Mouse (Mus musculus) lung, adult 2 months (tissue): Measurements from ENCODE around the gene Ucma.

Experiments used
- CTCF ChIP-seq: fragments of 200-500 bp; IDR thresholded peaks from 2 replicates; pipeline ENCODE4 v1.5.1; 2011; ENCODE audit warnings: mild to moderate bottlenecking, low read length, control low read depth; ENCODE audit not compliant: insufficient read depth
- POLR2A ChIP-seq: fragments of 200-500 bp; IDR thresholded peaks from 2 replicates; pipeline ENCODE4 v1.6.1; 2011; ENCODE audit warnings: low read depth, mild to moderate bottlenecking, control low read depth, low read length, borderline replicate concordance; ENCODE audit errors: extremely low read depth

- TF ChIP-seq POLR2A = no peak
- TF ChIP-seq CTCF = no peak
These were observed 47.4 kb downstream of the Ucma start for GRCm38 (mm10) chr2:5023275-5023674.
